7 mouse cellular contexts compared by ENCODE assay signal in genomic region chr11:96075509-96076220, GRCm38 (mm10). TPM values are rescaled to one million over a fixed set of nuclear protein-coding genes. Genes with fewer than 3 reads are reported as not detected.
A peak's percentile ranks its signal among the peaks of the same experiment; 100 is the strongest.
DNase-seq lines count a peak whose midpoint lies in the region; ATAC-seq and TF ChIP-seq lines count a peak whose summit lies in the region.

TSS of gene Atp5g1 (minus strand) at chr11:96075670.

- no peaks in the 10 kb centered on the region for H3K27me3 ChIP-seq in embryonic facial prominence, embryonic 10.5 days (replicated peaks; ENCODE audit: low read depth, poor library complexity, severe bottlenecking)
- no peaks in the 10 kb centered on the region for H3K27me3 ChIP-seq in intestine, postnatal 0 days (replicated peaks; ENCODE audit: control insufficient read depth, insufficient read depth, low read length)
- no peaks in the 10 kb centered on the region for H3K27me3 ChIP-seq in midbrain, embryonic 12.5 days
- H3K27me3 ChIP-seq in small intestine, adult 2 months (ENCODE audit: control insufficient read depth, insufficient read depth, low read length) = no peaks in the 10 kb centered on the region

- H3K4me2 ChIP-seq in intestine, postnatal 0 days (replicated peaks; ENCODE audit: low read depth) = peak within 1 kb of the TSS; percentile 85
- H3K4me2 ChIP-seq in midbrain, embryonic 12.5 days (replicated peaks) = peak within 1 kb of the TSS; percentile 95

- peaks cover 21% of the 10 kb centered on the region for H3K4me1 ChIP-seq in embryonic facial prominence, embryonic 10.5 days
- no peaks in the 10 kb centered on the region for H3K4me1 ChIP-seq in intestine, postnatal 0 days (replicated peaks; ENCODE audit: control insufficient read depth, insufficient read depth, low read length)
- H3K4me1 ChIP-seq in midbrain, embryonic 12.5 days = peaks cover 11% of the 10 kb centered on the region
- no peaks in the 10 kb centered on the region for H3K4me1 ChIP-seq in small intestine, adult 2 months (ENCODE audit: control insufficient read depth, insufficient read depth, insufficient read length, low read length)

- peaks cover 25% of the 10 kb centered on the region for H3K36me3 ChIP-seq in embryonic facial prominence, embryonic 10.5 days (replicated peaks)
- H3K36me3 ChIP-seq in intestine, postnatal 0 days (ENCODE audit: control insufficient read depth, insufficient read depth) = peaks cover 7% of the 10 kb centered on the region; the same call in 1 of the 2 replicates
- H3K36me3 ChIP-seq in midbrain, embryonic 12.5 days = peaks cover 20% of the 10 kb centered on the region
- H3K36me3 ChIP-seq in small intestine, adult 2 months (ENCODE audit: control insufficient read depth, insufficient read depth, low read length) = peaks cover 11% of the 10 kb centered on the region

- peak; percentile 97 for ATAC-seq in intestine, postnatal 0 days
- peak; percentile 96 for ATAC-seq in midbrain, embryonic 12.5 days (ENCODE audit: low FRiP score, low read depth)

- intact Hi-C loops in left cerebral cortex, postnatal 4 days (cut with DNase I) = no loop called here

- peak within 1 kb of the TSS; percentile 60 for H3K9ac ChIP-seq in intestine, postnatal 0 days (ENCODE audit: low read depth, low read length)
- peak within 1 kb of the TSS; percentile 78 for H3K9ac ChIP-seq in midbrain, embryonic 12.5 days (replicated peaks)

- peak; percentile 97 for TF ChIP-seq POLR2A in small intestine, adult 2 months (IDR thresholded peaks at IDR 0.05; ENCODE audit: low read depth, low read length)

- no peaks in the 10 kb centered on the region for H3K9me3 ChIP-seq in embryonic facial prominence, embryonic 10.5 days
- no peaks in the 10 kb centered on the region for H3K9me3 ChIP-seq in intestine, postnatal 0 days (ENCODE audit: control insufficient read depth)
- H3K9me3 ChIP-seq in midbrain, embryonic 12.5 days = no peaks in the 10 kb centered on the region

- DNase-seq in adrenal gland, postnatal 10 days = peak; percentile 95
- DNase-seq in embryonic facial prominence, embryonic 10.5 days (ENCODE audit: low spot score) = peak; percentile 98
- DNase-seq in gonadal fat pad, adult 2 months (ENCODE audit: low read depth) = peak; percentile 100
- peak; percentile 98 for DNase-seq in left cerebral cortex, postnatal 4 days

- H3K4me3 ChIP-seq in embryonic facial prominence, embryonic 10.5 days = peak within 1 kb of the TSS; percentile 84
- H3K4me3 ChIP-seq in intestine, postnatal 0 days (ENCODE audit: low read depth, low read length) = peak within 1 kb of the TSS; percentile 62
- peak within 1 kb of the TSS; percentile 85 for H3K4me3 ChIP-seq in midbrain, embryonic 12.5 days
- peak within 1 kb of the TSS; percentile 78 for H3K4me3 ChIP-seq in small intestine, adult 2 months (ENCODE audit: low read depth, low read length)

- peak; percentile 18; the same call in 1 of the 2 replicates for TF ChIP-seq CTCF in intestine, postnatal 0 days (IDR thresholded peaks at IDR 0.05; ENCODE audit: low read depth)
- TF ChIP-seq CTCF in small intestine, adult 2 months (IDR thresholded peaks at IDR 0.05; ENCODE audit: extremely low read depth, insufficient read length, insufficient replicate concordance, low read depth, low read length) = no peak

- under 1% methylated on average over 37 of the region's 37 CpGs for WGBS in embryonic facial prominence, embryonic 10.5 days
- WGBS in intestine, postnatal 0 days = under 1% methylated on average over 37 of the region's 37 CpGs
- WGBS in midbrain, embryonic 12.5 days = under 1% methylated on average over 37 of the region's 37 CpGs
- WGBS in small intestine, adult 2 months = under 1% methylated on average over 37 of the region's 37 CpGs

- peak within 1 kb of the TSS; percentile 88 for H3K27ac ChIP-seq in embryonic facial prominence, embryonic 10.5 days (replicated peaks)
- H3K27ac ChIP-seq in intestine, postnatal 0 days (ENCODE audit: low read depth, low read length) = peak within 1 kb of the TSS; percentile 74
- peak within 1 kb of the TSS; percentile 65 for H3K27ac ChIP-seq in midbrain, embryonic 12.5 days (replicated peaks)
- peak within 1 kb of the TSS; percentile 58 for H3K27ac ChIP-seq in small intestine, adult 2 months (ENCODE audit: insufficient read depth, low read depth, low read length)

RNA-seq across cellular contexts. Expression of gene Atp5g1, which starts in this region (rescaled TPM):
- total RNA-seq in adrenal gland, postnatal 10 days (2021) = 100 to 1,000 TPM; 267 to 394 TPM
- polyA plus RNA-seq in embryonic facial prominence, embryonic 10.5 days (2016; fragmentation: Nextera tagmentation; extraction: Ambion mirVana) = 596 and 634 TPM in 2 replicates
- polyA plus RNA-seq in gonadal fat pad, adult 2 months (2012; rRNA removed) = 603 and 668 TPM in 2 replicates
- 1,112 and 1,236 TPM in 2 replicates for polyA plus RNA-seq in intestine, postnatal 0 days (2015; fragmentation: Nextera tagmentation; extraction: Ambion mirVana)
- total RNA-seq in left cerebral cortex, postnatal 4 days (2021) = 100 to 1,000 TPM; 349 to 390 TPM
- polyA plus RNA-seq in midbrain, embryonic 12.5 days (2016; fragmentation: Nextera tagmentation; extraction: Ambion mirVana) = 364 and 367 TPM in 2 replicates
- 732 and 1,031 TPM in 2 replicates for polyA plus RNA-seq in small intestine, adult 2 months (2012; rRNA removed)

Comparison
In these comparisons a context has a peak if more than half of its experiments do, and no peak if none do; other contexts are left out.
1. Peak in every context shown above with its lines: DNase-seq, ATAC-seq, H3K4me3 ChIP-seq and H3K27ac ChIP-seq.